8 mouse cellular contexts compared by ENCODE assay signal in the genomic region with DNA sequence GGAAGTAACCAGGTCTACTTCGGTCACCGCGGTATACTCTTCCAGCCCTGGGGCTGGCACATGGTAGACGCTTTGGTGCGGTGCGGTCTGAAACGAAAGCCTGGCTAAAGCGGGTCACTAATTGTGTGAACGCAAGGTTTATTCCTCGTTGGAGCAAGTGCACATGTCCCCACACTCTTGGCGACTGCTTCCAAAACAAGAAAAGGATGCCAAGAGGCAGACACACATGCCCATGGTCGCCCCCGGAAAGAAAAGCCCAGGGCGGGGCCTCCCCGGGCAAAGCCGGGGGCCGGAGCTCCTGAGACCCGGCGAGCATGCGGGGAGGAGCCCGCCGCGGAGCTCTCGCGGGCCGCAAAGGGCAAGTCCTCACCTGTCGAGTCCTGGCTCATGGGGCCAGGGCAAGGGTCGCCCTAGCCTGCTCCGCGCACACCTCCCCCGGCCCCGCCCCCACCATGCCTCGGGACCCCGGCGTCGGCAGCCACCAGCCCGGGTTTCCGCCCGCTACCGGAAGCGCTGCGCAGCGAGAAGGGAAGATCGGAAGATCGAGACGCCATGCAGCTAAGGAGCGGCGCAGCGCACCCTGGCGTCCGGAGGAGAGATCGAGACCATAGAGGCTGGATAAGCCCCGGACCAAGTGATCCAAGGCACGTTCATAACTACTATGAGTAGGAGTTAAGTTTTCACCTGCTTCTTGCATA. TPM values are rescaled to one million over a fixed set of nuclear protein-coding genes. Genes with fewer than 3 reads are reported as not detected.
A peak's percentile ranks its signal among the peaks of the same experiment; 100 is the strongest.
DNase-seq lines count a peak whose midpoint lies in the region; ATAC-seq and TF ChIP-seq lines count a peak whose summit lies in the region.

A gene (minus strand): TSS at position 527 of the 698 bp plus-strand sequence.

- H3K4me2 ChIP-seq in embryonic facial prominence, embryonic 13.5 days: peak within 1 kb of the TSS; percentile 71
- peak within 1 kb of the TSS; percentile 64 for H3K4me2 ChIP-seq in limb, embryonic 12.5 days
- peak within 1 kb of the TSS; percentile 56 for H3K4me2 ChIP-seq in midbrain, embryonic 15.5 days

- H3K9ac ChIP-seq in embryonic facial prominence, embryonic 13.5 days: peak within 1 kb of the TSS; percentile 88
- peak within 1 kb of the TSS; percentile 79 for H3K9ac ChIP-seq in limb, embryonic 12.5 days (replicated peaks)
- H3K9ac ChIP-seq in midbrain, embryonic 15.5 days: peak within 1 kb of the TSS; percentile 89

- TF ChIP-seq CTCF in kidney, adult 2 months (conservative IDR thresholded peaks at IDR 0.05; ENCODE audit: insufficient read depth, insufficient read length, low read depth, low read length): peak; percentile 91
- peak; percentile 90 for TF ChIP-seq CTCF in spleen, adult 2 months (IDR thresholded peaks at IDR 0.05; ENCODE audit: extremely low read depth, insufficient read depth, insufficient read length, insufficient replicate concordance)

- under 1% methylated on average over 54 of the region's 54 CpGs for WGBS in embryonic facial prominence, embryonic 13.5 days
- WGBS in kidney, adult 2 months: under 1% methylated on average over 54 of the region's 54 CpGs
- WGBS in limb, embryonic 12.5 days: under 1% methylated on average over 54 of the region's 54 CpGs
- under 1% methylated on average over 53 of the region's 54 CpGs for WGBS in midbrain, embryonic 15.5 days
- WGBS in spleen, adult 2 months: under 1% methylated on average over 53 of the region's 54 CpGs

- DNase-seq in 3134 (ENCODE audit: extremely low read depth, insufficient read length, low spot score): peak; percentile 84
- peak; percentile 94 to 97 for DNase-seq in adrenal gland, postnatal 36 days
- peak; percentile 92 to 94 for DNase-seq in heart, adult 18-20 months
- DNase-seq in kidney, adult 2 months: peak; percentile 95
- DNase-seq in spleen, adult 2 months (ENCODE audit: low read depth in 1 of 2, low spot score in 2 of 2): peak; percentile 78 to 90

- H3K9me3 ChIP-seq in embryonic facial prominence, embryonic 13.5 days: no peaks in the 10 kb centered on the region
- no peaks in the 10 kb centered on the region for H3K9me3 ChIP-seq in limb, embryonic 12.5 days
- no peaks in the 10 kb centered on the region for H3K9me3 ChIP-seq in midbrain, embryonic 15.5 days

- TF ChIP-seq POLR2A in kidney, adult 2 months (IDR thresholded peaks at IDR 0.05; ENCODE audit: low read depth, low read length): peak; percentile 14
- TF ChIP-seq POLR2A in spleen, adult 2 months (IDR thresholded peaks at IDR 0.05; ENCODE audit: low read depth, low read length): peak; percentile 46; the same call in 1 of the 2 replicates

- peak within 1 kb of the TSS; percentile 74 for H3K4me3 ChIP-seq in embryonic facial prominence, embryonic 13.5 days
- H3K4me3 ChIP-seq in kidney, adult 2 months (ENCODE audit: insufficient read depth, low read depth, low read length): peak within 1 kb of the TSS; percentile 82
- peak within 1 kb of the TSS; percentile 82 for H3K4me3 ChIP-seq in limb, embryonic 12.5 days (replicated peaks)
- H3K4me3 ChIP-seq in midbrain, embryonic 15.5 days: peak within 1 kb of the TSS; percentile 76
- peak within 1 kb of the TSS; percentile 87 for H3K4me3 ChIP-seq in spleen, adult 2 months (ENCODE audit: extremely low read depth, insufficient read depth, insufficient read length)

- H3K36me3 ChIP-seq in embryonic facial prominence, embryonic 13.5 days: peaks cover 23% of the 10 kb centered on the region
- H3K36me3 ChIP-seq in kidney, adult 2 months (ENCODE audit: control insufficient read depth, insufficient read depth, low read length): no peaks in the 10 kb centered on the region
- H3K36me3 ChIP-seq in limb, embryonic 12.5 days: peaks cover 24% of the 10 kb centered on the region
- H3K36me3 ChIP-seq in midbrain, embryonic 15.5 days (replicated peaks): peaks cover 6% of the 10 kb centered on the region; the same call in 1 of the 2 replicates
- H3K36me3 ChIP-seq in spleen, adult 2 months (ENCODE audit: control insufficient read depth, insufficient read depth, low read length): peaks cover 14% of the 10 kb centered on the region

- H3K4me1 ChIP-seq in embryonic facial prominence, embryonic 13.5 days: peaks cover 10% of the 10 kb centered on the region
- H3K4me1 ChIP-seq in kidney, adult 2 months (ENCODE audit: control insufficient read depth, insufficient read depth, low read length): no peaks in the 10 kb centered on the region; the same call in 1 of the 2 replicates
- peaks cover 6% of the 10 kb centered on the region; the same call in 1 of the 2 replicates for H3K4me1 ChIP-seq in limb, embryonic 12.5 days (replicated peaks)
- H3K4me1 ChIP-seq in midbrain, embryonic 15.5 days: peaks cover 9% of the 10 kb centered on the region
- no peaks in the 10 kb centered on the region; the same call in 1 of the 2 replicates for H3K4me1 ChIP-seq in spleen, adult 2 months (ENCODE audit: control insufficient read depth, insufficient read depth, insufficient read length)

- H3K27me3 ChIP-seq in embryonic facial prominence, embryonic 13.5 days: no peaks in the 10 kb centered on the region
- no peaks in the 10 kb centered on the region for H3K27me3 ChIP-seq in kidney, adult 2 months (replicated peaks; ENCODE audit: control insufficient read depth, insufficient read depth, low read length)
- H3K27me3 ChIP-seq in limb, embryonic 12.5 days: no peaks in the 10 kb centered on the region
- H3K27me3 ChIP-seq in midbrain, embryonic 15.5 days (replicated peaks): no peaks in the 10 kb centered on the region
- no peaks in the 10 kb centered on the region for H3K27me3 ChIP-seq in spleen, adult 2 months (ENCODE audit: control insufficient read depth, insufficient read depth, low read length)

- peak; percentile 80 for ATAC-seq in embryonic facial prominence, embryonic 13.5 days (ENCODE audit: insufficient number of reproducible peaks, insufficient read depth, low FRiP score, low TSS enrichment, low read depth)
- ATAC-seq in limb, embryonic 12.5 days (ENCODE audit: insufficient number of reproducible peaks, insufficient read depth, low FRiP score, low TSS enrichment, low read depth): peak; percentile 89
- ATAC-seq in midbrain, embryonic 15.5 days (replicated peaks): peak; percentile 94

- H3K27ac ChIP-seq in embryonic facial prominence, embryonic 13.5 days: peak within 1 kb of the TSS; percentile 64; the same call in 1 of the 2 replicates
- H3K27ac ChIP-seq in kidney, adult 2 months (ENCODE audit: insufficient read depth, low read depth, low read length): peak within 1 kb of the TSS; percentile 64
- H3K27ac ChIP-seq in limb, embryonic 12.5 days: peak within 1 kb of the TSS; percentile 62; the same call in 1 of the 2 replicates
- peak within 1 kb of the TSS; percentile 86 for H3K27ac ChIP-seq in midbrain, embryonic 15.5 days
- H3K27ac ChIP-seq in spleen, adult 2 months (ENCODE audit: insufficient read depth, low read length): peak within 1 kb of the TSS; percentile 87

RNA-seq across cellular contexts. Expression of the gene that starts here (rescaled TPM):
- 10 to 100 TPM; 11.5 to 15.5 TPM for total RNA-seq in adrenal gland, postnatal 36 days (2021)
- polyA plus RNA-seq in embryonic facial prominence, embryonic 13.5 days (2015; fragmentation: Nextera tagmentation; extraction: Ambion mirVana): 21.5 and 22.4 TPM in 2 replicates
- total RNA-seq in heart, adult 18-20 months (2021): 10 to 100 TPM; 13.9 to 16.5 TPM
- polyA plus RNA-seq in kidney, adult 2 months (2012; rRNA removed): 10.6 and 11.2 TPM in 2 replicates
- polyA plus RNA-seq in limb, embryonic 12.5 days (2016; fragmentation: Nextera tagmentation; extraction: Ambion mirVana): 23.9 and 25.2 TPM in 2 replicates
- 14.3 and 15.9 TPM in 2 replicates for polyA plus RNA-seq in midbrain, embryonic 15.5 days (2015; fragmentation: Nextera tagmentation; extraction: Ambion mirVana)
- 16.1 and 19.3 TPM in 2 replicates for polyA plus RNA-seq in spleen, adult 2 months (2012; rRNA removed)

Comparison
In these comparisons a context has a peak if more than half of its experiments do, and no peak if none do; other contexts are left out.
1. Peak in every context shown above with its lines: DNase-seq, ATAC-seq, H3K4me3 ChIP-seq and H3K27ac ChIP-seq.